Mouse (Mus musculus): ENCODE results near the gene Gramd1b.

DNA sequence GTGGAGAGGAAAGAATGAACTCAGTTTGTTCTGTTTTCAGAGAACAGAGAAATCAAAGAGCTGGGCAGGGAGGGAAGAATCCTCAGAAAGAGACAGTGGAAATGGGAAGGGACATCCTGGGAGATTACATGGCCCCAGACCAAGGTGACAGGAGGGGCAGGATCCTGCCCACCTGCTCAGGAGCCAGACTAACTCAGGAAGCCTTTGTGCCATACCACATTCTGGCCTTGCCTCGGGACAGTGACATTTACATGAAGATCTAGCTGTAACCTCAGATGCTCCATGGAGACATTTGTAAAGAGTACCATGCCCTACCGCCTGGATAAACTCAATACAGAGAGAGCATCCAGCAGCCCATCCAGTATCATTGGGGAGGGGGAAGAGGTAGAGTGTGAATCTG lies 196.6 kb downstream of the Gramd1b start:
- no peak for TF ChIP-seq CTCF (IDR thresholded peaks at IDR 0.05; ENCODE audit: low read depth)
- no peak for TF ChIP-seq EP300 (IDR thresholded peaks at IDR 0.05; ENCODE audit: low read depth)
